Mouse (Mus musculus): ENCODE data around the gene Polr2g. TPM values are rescaled to one million over a fixed set of nuclear protein-coding genes. Genes with fewer than 3 reads are reported as not detected.
A peak's percentile ranks its signal among the peaks of the same experiment; 100 is the strongest.
"Not testable (repeated sequence)": the region's sequence is repeated elsewhere in the genome, so short reads cannot be mapped to it uniquely, and the experiment has no call there.

Polr2g gene
- polyA plus RNA-seq, 1 experiment from 2014 or later, result 206 TPM

DNA sequence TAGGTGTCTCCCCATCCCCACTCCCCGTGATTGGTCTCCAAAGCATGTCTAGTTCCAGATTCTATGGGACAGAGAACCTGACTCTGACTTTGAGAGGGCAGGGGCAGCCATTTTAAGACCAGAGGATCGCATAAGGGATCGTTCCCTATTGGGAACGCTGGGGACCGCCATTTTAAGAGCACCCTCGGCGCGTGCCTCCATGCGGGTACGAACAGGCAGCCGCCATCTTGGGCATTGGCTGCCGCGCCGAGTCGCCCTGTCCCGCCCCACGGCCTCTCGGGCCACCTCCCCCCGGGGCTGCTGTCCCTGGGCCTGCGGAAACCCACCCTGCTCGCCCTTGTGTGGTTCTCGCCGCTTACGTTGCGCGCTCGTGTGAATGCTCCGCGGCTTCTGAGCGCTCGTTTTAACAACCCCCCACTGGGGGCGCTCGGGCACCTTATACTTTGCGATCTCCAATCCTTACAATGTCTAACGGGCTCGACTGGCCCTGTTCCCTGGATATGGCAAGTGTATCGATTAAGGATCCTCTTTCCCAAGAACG lies 38.9 kb upstream of the Polr2g start, which contains the start of gene Bscl2:
Gene Bscl2 (plus strand): TSS at position 217 of the 541 bp plus-strand sequence.
- H3K36me3 ChIP-seq (ENCODE audit: control insufficient read depth, insufficient read depth, low read length), result peaks cover 21% of the 10 kb centered on the region
- peak within 1 kb of the TSS; percentile 95 for H3K27ac ChIP-seq (replicated peaks; ENCODE audit: low read depth, low read length)
- peak within 1 kb of the TSS; percentile 77 for H3K4me2 ChIP-seq (ENCODE audit: low read depth, severe bottlenecking)
- ATAC-seq (ENCODE audit: insufficient number of reproducible peaks, low FRiP score, low TSS enrichment, low read depth), result peak; percentile 86
- H3K9ac ChIP-seq (ENCODE audit: low read length), result peak within 1 kb of the TSS; percentile 77
- H3K4me3 ChIP-seq (ENCODE audit: low read depth, low read length), result peak within 1 kb of the TSS; percentile 49
- DNase-seq (ENCODE audit: low spot score), result peak; percentile 89
- H3K27me3 ChIP-seq (ENCODE audit: control insufficient read depth, insufficient read depth, low read length), result no peaks in the 10 kb centered on the region
- peaks cover 20% of the 10 kb centered on the region; the same call in 1 of the 2 replicates for H3K4me1 ChIP-seq (ENCODE audit: control insufficient read depth, insufficient read depth, low read length)
- H3K9me3 ChIP-seq (ENCODE audit: control insufficient read depth, low read length), result no peaks in the 10 kb centered on the region
- 1% methylated on average over 38 of the region's 38 CpGs for WGBS

GRCm38 (mm10) chr19:8836327-8836726 lies 38.0 kb upstream of the Polr2g start:
- ATAC-seq (ENCODE audit: insufficient number of reproducible peaks, low FRiP score, low TSS enrichment, low read depth); H3K4me3 ChIP-seq (ENCODE audit: low read depth, low read length); H3K27ac ChIP-seq (replicated peaks; ENCODE audit: low read depth, low read length); H3K9ac ChIP-seq (ENCODE audit: low read length); H3K4me2 ChIP-seq (ENCODE audit: low read depth, severe bottlenecking); H3K9me3 ChIP-seq (ENCODE audit: control insufficient read depth, low read length); H3K27me3 ChIP-seq (ENCODE audit: control insufficient read depth, insufficient read depth, low read length); DNase-seq (ENCODE audit: low spot score): not testable (repeated sequence)
- peaks cover 20% of the 10 kb centered on the region; the same call in 1 of the 2 replicates for H3K4me1 ChIP-seq (ENCODE audit: control insufficient read depth, insufficient read depth, low read length)
- peaks cover 29% of the 10 kb centered on the region for H3K36me3 ChIP-seq (ENCODE audit: control insufficient read depth, insufficient read depth, low read length)
- 96% methylated on average over 10 of the region's 10 CpGs for WGBS

- Histone ChIP-seq H3K4me1 (ENCODE audit: control insufficient read depth, insufficient read depth, low read length) (no peaks in the 10 kb centered on the region), H3K27ac (replicated peaks; ENCODE audit: low read depth, low read length) (no peak overlapping the region), H3K36me3 (ENCODE audit: control insufficient read depth, insufficient read depth, low read length) (peaks cover 55% of the 10 kb centered on the region), H3K9ac (ENCODE audit: low read length) (no peak overlapping the region), H3K27me3 (ENCODE audit: control insufficient read depth, insufficient read depth, low read length) (no peaks in the 10 kb centered on the region), H3K9me3 (ENCODE audit: control insufficient read depth, low read length) (no peaks in the 10 kb centered on the region), H3K4me3 (ENCODE audit: low read depth, low read length) (no peak overlapping the region), H3K4me2 (ENCODE audit: low read depth, severe bottlenecking) (no peak overlapping the region)
- DNase-seq (ENCODE audit: low spot score) (no peak), ATAC-seq (ENCODE audit: insufficient number of reproducible peaks, low FRiP score, low TSS enrichment, low read depth) (no peak)
- 91% methylated on average over 4 of the region's 4 CpGs for WGBS
Measured at GRCm38 (mm10) chr19:8832971-8833370, 34.6 kb upstream of the Polr2g start.

GRCm38 (mm10) chr19:8831262-8831661 lies 32.9 kb upstream of the Polr2g start:
- Histone ChIP-seq H3K4me2 (ENCODE audit: low read depth, severe bottlenecking) (no peak overlapping the region), H3K9me3 (ENCODE audit: control insufficient read depth, low read length) (no peaks in the 10 kb centered on the region), H3K9ac (ENCODE audit: low read length) (no peak overlapping the region), H3K4me3 (ENCODE audit: low read depth, low read length) (no peak overlapping the region), H3K27ac (replicated peaks; ENCODE audit: low read depth, low read length) (no peak overlapping the region), H3K36me3 (ENCODE audit: control insufficient read depth, insufficient read depth, low read length) (peaks cover 64% of the 10 kb centered on the region), H3K4me1 (ENCODE audit: control insufficient read depth, insufficient read depth, low read length) (no peaks in the 10 kb centered on the region), H3K27me3 (ENCODE audit: control insufficient read depth, insufficient read depth, low read length) (no peaks in the 10 kb centered on the region)
- WGBS, result 89% methylated on average over 11 of the region's 11 CpGs
- ATAC-seq (ENCODE audit: insufficient number of reproducible peaks, low FRiP score, low TSS enrichment, low read depth) (no peak), DNase-seq (ENCODE audit: low spot score) (no peak)

DNA sequence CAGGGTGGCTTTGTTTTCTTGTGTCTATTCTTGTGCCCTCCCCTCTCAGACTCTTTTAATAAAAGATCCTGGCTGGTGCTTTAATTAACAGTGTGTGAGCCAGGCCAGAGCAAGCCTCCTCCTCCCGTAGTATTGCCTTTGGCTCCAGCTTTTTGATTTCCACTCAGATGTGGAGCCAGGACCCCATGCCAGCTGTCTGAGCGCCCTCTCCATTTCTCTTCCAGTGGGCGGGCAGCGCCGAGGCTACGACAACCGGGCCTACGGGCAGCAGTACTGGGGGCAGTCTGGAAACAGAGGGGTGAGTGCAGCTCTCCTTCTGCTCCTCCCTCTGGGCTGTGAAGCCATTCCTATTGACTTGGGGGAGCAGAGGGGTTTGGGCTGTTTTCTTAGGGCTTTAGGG lies 32.3 kb upstream of the Polr2g start:
- no peak overlapping the region for H3K9ac ChIP-seq (ENCODE audit: low read length)
- H3K9me3 ChIP-seq (ENCODE audit: control insufficient read depth, low read length), result no peaks in the 10 kb centered on the region
- ATAC-seq (ENCODE audit: insufficient number of reproducible peaks, low FRiP score, low TSS enrichment, low read depth), result no peak
- no peak overlapping the region for H3K4me3 ChIP-seq (ENCODE audit: low read depth, low read length)
- H3K27me3 ChIP-seq (ENCODE audit: control insufficient read depth, insufficient read depth, low read length), result no peaks in the 10 kb centered on the region
- 94% methylated on average over 8 of the region's 8 CpGs for WGBS
- H3K27ac ChIP-seq (replicated peaks; ENCODE audit: low read depth, low read length), result no peak overlapping the region
- no peak overlapping the region for H3K4me2 ChIP-seq (ENCODE audit: low read depth, severe bottlenecking)
- DNase-seq (ENCODE audit: low spot score), result no peak
- H3K36me3 ChIP-seq (ENCODE audit: control insufficient read depth, insufficient read depth, low read length), result peaks cover 63% of the 10 kb centered on the region
- H3K4me1 ChIP-seq (ENCODE audit: control insufficient read depth, insufficient read depth, low read length), result no peaks in the 10 kb centered on the region

GRCm38 (mm10) chr19:8829660-8830059 lies 31.3 kb upstream of the Polr2g start, which contains the start of gene AC129217.1:
AC129217.1 (plus strand) TSS chr19:8829773.
- no peak within 1 kb of the TSS for H3K9ac ChIP-seq (ENCODE audit: low read length)
- DNase-seq (ENCODE audit: low spot score) (no peak), ATAC-seq (ENCODE audit: insufficient number of reproducible peaks, low FRiP score, low TSS enrichment, low read depth) (no peak)
- no peak within 1 kb of the TSS for H3K4me2 ChIP-seq (ENCODE audit: low read depth, severe bottlenecking)
- no peak within 1 kb of the TSS for H3K4me3 ChIP-seq (ENCODE audit: low read depth, low read length)
- WGBS, result 91% methylated on average over 8 of the region's 8 CpGs
- no peaks in the 10 kb centered on the region for H3K9me3 ChIP-seq (ENCODE audit: control insufficient read depth, low read length)
- H3K27me3 ChIP-seq (ENCODE audit: control insufficient read depth, insufficient read depth, low read length), result no peaks in the 10 kb centered on the region
- H3K4me1 ChIP-seq (ENCODE audit: control insufficient read depth, insufficient read depth, low read length), result no peaks in the 10 kb centered on the region
- H3K27ac ChIP-seq (replicated peaks; ENCODE audit: low read depth, low read length), result no peak within 1 kb of the TSS
- peaks cover 64% of the 10 kb centered on the region for H3K36me3 ChIP-seq (ENCODE audit: control insufficient read depth, insufficient read depth, low read length)

DNA sequence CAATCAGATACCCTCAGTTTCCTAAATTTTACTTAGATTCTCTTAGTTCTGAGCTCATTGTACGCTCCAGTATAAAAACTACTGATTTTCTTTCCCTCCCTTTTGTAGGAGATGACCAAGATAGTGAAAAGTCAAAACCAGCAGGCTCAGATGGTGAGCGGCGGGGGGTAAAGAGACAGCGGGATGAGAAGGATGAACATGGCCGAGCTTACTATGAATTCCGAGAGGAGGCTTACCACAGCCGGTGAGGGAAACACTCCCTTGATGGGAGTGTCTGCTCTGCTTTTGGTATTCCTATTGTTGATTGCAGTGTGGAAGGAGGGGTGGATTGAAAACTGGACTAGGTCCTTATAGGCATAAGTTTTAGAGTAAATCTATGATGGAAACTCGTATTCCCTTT lies 24.3 kb upstream of the Polr2g start:
- no peaks in the 10 kb centered on the region for H3K27me3 ChIP-seq (ENCODE audit: control insufficient read depth, insufficient read depth, low read length)
- H3K4me3 ChIP-seq (ENCODE audit: low read depth, low read length), result peak overlapping the region; percentile 5; the same call in 1 of the 2 replicates
- H3K4me1 ChIP-seq (ENCODE audit: control insufficient read depth, insufficient read depth, low read length), result peaks cover 6% of the 10 kb centered on the region
- peaks cover 17% of the 10 kb centered on the region for H3K36me3 ChIP-seq (ENCODE audit: control insufficient read depth, insufficient read depth, low read length)
- no peak overlapping the region for H3K9ac ChIP-seq (ENCODE audit: low read length)
- peak overlapping the region; percentile 63; the same call in 1 of the 2 replicates for H3K4me2 ChIP-seq (ENCODE audit: low read depth, severe bottlenecking)
- WGBS, result 89% methylated on average over 8 of the region's 8 CpGs
- no peaks in the 10 kb centered on the region for H3K9me3 ChIP-seq (ENCODE audit: control insufficient read depth, low read length)
- DNase-seq (ENCODE audit: low spot score), result no peak
- ATAC-seq (ENCODE audit: insufficient number of reproducible peaks, low FRiP score, low TSS enrichment, low read depth), result no peak
- H3K27ac ChIP-seq (replicated peaks; ENCODE audit: low read depth, low read length), result no peak overlapping the region

DNA sequence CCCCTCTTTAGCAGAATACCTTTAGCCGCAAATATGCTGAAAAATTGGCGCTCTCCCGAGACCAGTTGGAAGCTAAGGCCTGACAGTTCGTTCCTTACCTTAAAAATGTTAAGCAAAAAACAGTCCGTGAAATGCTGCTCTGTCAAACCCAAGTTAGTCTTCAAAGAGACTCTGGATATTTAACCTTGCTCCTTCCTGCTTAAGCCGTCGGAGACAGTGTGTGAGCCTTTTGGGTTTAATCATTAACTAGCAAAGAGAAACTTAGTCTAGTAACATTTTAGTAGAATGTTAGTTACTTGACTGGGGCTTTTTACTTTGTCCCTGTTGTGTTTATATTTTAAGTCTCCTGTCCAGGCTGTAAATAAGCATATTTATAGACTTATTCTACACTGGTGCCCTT lies 22.8 kb upstream of the Polr2g start:
- 2% methylated on average over 7 of the region's 7 CpGs for WGBS
- Histone ChIP-seq H3K4me3 (ENCODE audit: low read depth, low read length) (peak overlapping the region; percentile 100), H3K4me1 (ENCODE audit: control insufficient read depth, insufficient read depth, low read length) (peaks cover 14% of the 10 kb centered on the region), H3K4me2 (ENCODE audit: low read depth, severe bottlenecking) (peak overlapping the region; percentile 63), H3K36me3 (ENCODE audit: control insufficient read depth, insufficient read depth, low read length) (peaks cover 10% of the 10 kb centered on the region; the same call in 1 of the 2 replicates), H3K27ac (replicated peaks; ENCODE audit: low read depth, low read length) (peak overlapping the region; percentile 98; the same call in 1 of the 2 replicates), H3K9me3 (ENCODE audit: control insufficient read depth, low read length) (no peaks in the 10 kb centered on the region), H3K27me3 (ENCODE audit: control insufficient read depth, insufficient read depth, low read length) (no peaks in the 10 kb centered on the region), H3K9ac (ENCODE audit: low read length) (peak overlapping the region; percentile 95)
- no peak for ATAC-seq (ENCODE audit: insufficient number of reproducible peaks, low FRiP score, low TSS enrichment, low read depth)
- no peak for DNase-seq (ENCODE audit: low spot score)
